Mouse (Mus musculus): ENCODE results near the gene Tbl1xr1. TPM values are rescaled to one million over a fixed set of nuclear protein-coding genes. Genes with fewer than 3 reads are reported as not detected.

Gene Tbl1xr1
- polyA plus RNA-seq, 1 experiment from 2014 or later = 9.6 TPM

- no peaks in the 10 kb centered on the region for H3K9me3 ChIP-seq (ENCODE audit: control insufficient read depth, low read length)
- DNase-seq (ENCODE audit: low spot score) (no peak), ATAC-seq (ENCODE audit: low FRiP score, low TSS enrichment) (0 out of 2 replicates have a peak, but pooled peaks have one; percentile 61)
- no peaks in the 10 kb centered on the region for H3K4me1 ChIP-seq (replicated peaks; ENCODE audit: control insufficient read depth, insufficient read depth)
- H3K27ac ChIP-seq (replicated peaks) = no peak overlapping the region
- no peaks in the 10 kb centered on the region for H3K36me3 ChIP-seq (ENCODE audit: control insufficient read depth, insufficient read depth, low read length)
- no peak overlapping the region for H3K9ac ChIP-seq (ENCODE audit: low read length)
- no peaks in the 10 kb centered on the region for H3K27me3 ChIP-seq (ENCODE audit: control insufficient read depth, insufficient read depth, low read length)
- H3K4me3 ChIP-seq (ENCODE audit: low read depth, low read length) = no peak overlapping the region
- 23% methylated on average over 2 of the region's 2 CpGs for whole genome bisulfite sequencing
- H3K4me2 ChIP-seq (replicated peaks; ENCODE audit: low read depth) = no peak overlapping the region
- TF ChIP-seq EP300 (optimal IDR thresholded peaks at IDR 0.05) = no peak
- no peak for TF ChIP-seq CTCF (IDR thresholded peaks at IDR 0.05; ENCODE audit: low read depth)
Observed at GRCm38 (mm10) chr3:22115221-22115620, 38.8 kb downstream of the Tbl1xr1 start.

GRCm38 (mm10) chr3:22115678-22116077, 39.2 kb downstream of the Tbl1xr1 start:
- no peak for ATAC-seq (ENCODE audit: low FRiP score, low TSS enrichment)
- TF ChIP-seq CTCF (IDR thresholded peaks at IDR 0.05; ENCODE audit: low read depth) = no peak
- TF ChIP-seq EP300 (optimal IDR thresholded peaks at IDR 0.05) = no peak
- no peak for DNase-seq (ENCODE audit: low spot score)
- H3K4me3 ChIP-seq (ENCODE audit: low read depth, low read length) = no peak overlapping the region
- H3K27me3 ChIP-seq (ENCODE audit: control insufficient read depth, insufficient read depth, low read length) = no peaks in the 10 kb centered on the region
- no peak overlapping the region for H3K27ac ChIP-seq (replicated peaks)
- H3K4me2 ChIP-seq (replicated peaks; ENCODE audit: low read depth) = no peak overlapping the region
- no peaks in the 10 kb centered on the region for H3K36me3 ChIP-seq (ENCODE audit: control insufficient read depth, insufficient read depth, low read length)
- H3K9me3 ChIP-seq (ENCODE audit: control insufficient read depth, low read length) = no peaks in the 10 kb centered on the region
- H3K4me1 ChIP-seq (replicated peaks; ENCODE audit: control insufficient read depth, insufficient read depth) = no peaks in the 10 kb centered on the region
- H3K9ac ChIP-seq (ENCODE audit: low read length) = no peak overlapping the region
- 78% methylated on average over 3 of the region's 3 CpGs for WGBS

GRCm38 (mm10) chr3:22116188-22116587, 39.7 kb downstream of the Tbl1xr1 start:
- Histone ChIP-seq H3K27me3 (ENCODE audit: control insufficient read depth, insufficient read depth, low read length) (no peaks in the 10 kb centered on the region), H3K4me2 (replicated peaks; ENCODE audit: low read depth) (no peak overlapping the region), H3K9me3 (ENCODE audit: control insufficient read depth, low read length) (no peaks in the 10 kb centered on the region), H3K9ac (ENCODE audit: low read length) (no peak overlapping the region), H3K36me3 (ENCODE audit: control insufficient read depth, insufficient read depth, low read length) (no peaks in the 10 kb centered on the region), H3K4me1 (replicated peaks; ENCODE audit: control insufficient read depth, insufficient read depth) (no peaks in the 10 kb centered on the region), H3K4me3 (ENCODE audit: low read depth, low read length) (no peak overlapping the region), H3K27ac (replicated peaks) (no peak overlapping the region)
- ATAC-seq (ENCODE audit: low FRiP score, low TSS enrichment) = no peak
- 74% methylated on average over 1 of the region's 1 CpGs for WGBS
- TF ChIP-seq EP300 (optimal IDR thresholded peaks at IDR 0.05) (no peak), CTCF (IDR thresholded peaks at IDR 0.05; ENCODE audit: low read depth) (no peak)
- DNase-seq (ENCODE audit: low spot score) = no peak

GRCm38 (mm10) chr3:22121741-22122140, 45.3 kb downstream of the Tbl1xr1 start:
- 63% methylated on average over 3 of the region's 3 CpGs for WGBS
- H3K4me2 ChIP-seq (replicated peaks; ENCODE audit: low read depth) = no peak overlapping the region

DNA sequence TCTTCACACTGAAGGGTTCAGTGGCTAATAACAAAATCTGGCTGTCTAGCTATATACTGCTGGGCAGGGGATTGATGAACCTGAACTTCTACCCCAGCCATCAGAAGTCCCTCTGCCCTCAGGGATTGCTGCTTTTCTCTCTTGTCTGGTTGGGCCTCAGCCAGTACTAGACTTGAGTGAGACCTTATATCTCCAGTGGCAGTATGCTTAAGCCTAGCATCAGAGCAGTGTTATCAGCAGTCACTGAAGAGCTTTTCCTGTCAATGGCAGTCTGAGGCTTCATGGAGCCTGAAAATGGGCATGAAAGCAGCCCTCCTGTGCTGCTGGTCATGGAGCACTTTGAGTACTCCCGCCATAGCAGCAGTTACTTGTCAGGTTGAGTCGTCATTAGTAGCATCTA, 46.7 kb downstream of the Tbl1xr1 start:
- Histone ChIP-seq H3K27ac (replicated peaks) (no peak overlapping the region), H3K36me3 (ENCODE audit: control insufficient read depth, insufficient read depth, low read length) (no peaks in the 10 kb centered on the region), H3K4me1 (replicated peaks; ENCODE audit: control insufficient read depth, insufficient read depth) (no peaks in the 10 kb centered on the region), H3K27me3 (ENCODE audit: control insufficient read depth, insufficient read depth, low read length) (no peaks in the 10 kb centered on the region), H3K4me2 (replicated peaks; ENCODE audit: low read depth) (no peak overlapping the region), H3K4me3 (ENCODE audit: low read depth, low read length) (no peak overlapping the region), H3K9ac (ENCODE audit: low read length) (no peak overlapping the region), H3K9me3 (ENCODE audit: control insufficient read depth, low read length) (no peaks in the 10 kb centered on the region)
- 72% methylated on average over 2 of the region's 2 CpGs for WGBS
- no peak for ATAC-seq (ENCODE audit: low FRiP score, low TSS enrichment)
- TF ChIP-seq EP300 (optimal IDR thresholded peaks at IDR 0.05) (no peak), CTCF (IDR thresholded peaks at IDR 0.05; ENCODE audit: low read depth) (no peak)
- DNase-seq (ENCODE audit: low spot score) = no peak

More at GRCm38 (mm10) chr3:22121741-22122140, 45.3 kb downstream of the Tbl1xr1 start:
- Histone ChIP-seq H3K36me3 (ENCODE audit: control insufficient read depth, insufficient read depth, low read length) (no peaks in the 10 kb centered on the region), H3K4me1 (replicated peaks; ENCODE audit: control insufficient read depth, insufficient read depth) (no peaks in the 10 kb centered on the region), H3K27ac (replicated peaks) (no peak overlapping the region), H3K9me3 (ENCODE audit: control insufficient read depth, low read length) (no peaks in the 10 kb centered on the region), H3K27me3 (ENCODE audit: control insufficient read depth, insufficient read depth, low read length) (no peaks in the 10 kb centered on the region), H3K4me3 (ENCODE audit: low read depth, low read length) (no peak overlapping the region), H3K9ac (ENCODE audit: low read length) (no peak overlapping the region)
- DNase-seq (ENCODE audit: low spot score) (no peak), ATAC-seq (ENCODE audit: low FRiP score, low TSS enrichment) (no peak)
- TF ChIP-seq EP300 (optimal IDR thresholded peaks at IDR 0.05) = no peak
- no peak for TF ChIP-seq CTCF (IDR thresholded peaks at IDR 0.05; ENCODE audit: low read depth)

- WGBS = 82% methylated on average over 5 of the region's 5 CpGs
- Histone ChIP-seq H3K4me3 (ENCODE audit: low read depth, low read length) (no peak overlapping the region), H3K4me2 (replicated peaks; ENCODE audit: low read depth) (no peak overlapping the region), H3K9ac (ENCODE audit: low read length) (no peak overlapping the region), H3K4me1 (replicated peaks; ENCODE audit: control insufficient read depth, insufficient read depth) (no peaks in the 10 kb centered on the region), H3K27ac (replicated peaks) (0 out of 2 replicates have a peak overlapping the region, but pooled peaks have one; percentile 2), H3K9me3 (ENCODE audit: control insufficient read depth, low read length) (no peaks in the 10 kb centered on the region), H3K36me3 (ENCODE audit: control insufficient read depth, insufficient read depth, low read length) (no peaks in the 10 kb centered on the region), H3K27me3 (ENCODE audit: control insufficient read depth, insufficient read depth, low read length) (no peaks in the 10 kb centered on the region)
- TF ChIP-seq EP300 (optimal IDR thresholded peaks at IDR 0.05) (no peak), CTCF (IDR thresholded peaks at IDR 0.05; ENCODE audit: low read depth) (no peak)
- ATAC-seq (ENCODE audit: low FRiP score, low TSS enrichment) = no peak
- no peak for DNase-seq (ENCODE audit: low spot score)
Observed at GRCm38 (mm10) chr3:22126251-22126826, 49.9 kb downstream of the Tbl1xr1 start.

All from stomach, postnatal 0 days (tissue).